ENCODE assay signal across 14 mouse cellular contexts in genomic region chr3:101827220-101827715, GRCm38 (mm10). TPM values are rescaled to one million over a fixed set of nuclear protein-coding genes. Genes with fewer than 3 reads are reported as not detected.
"Had no signal": no experiment of that assay in that cellular context is flagged by ENCODE, and none has a peak within 500 bp of the region (broad histone marks: within the 10 kb centered on the region; RNA-seq: fewer than 3 reads in every experiment).

No protein-coding gene starts in this region.

- H3K4me2 ChIP-seq: kidney, embryonic 15.5 days; liver, embryonic 11.5 days; liver, embryonic 15.5 days; stomach, embryonic 15.5 days had no signal

- ATAC-seq: lung, postnatal 0 days had no signal

- H3K27ac ChIP-seq: kidney, embryonic 15.5 days; left cerebral cortex, adult 2 months; limb, embryonic 10.5 days; liver, embryonic 15.5 days had no signal

- H3K9me3 ChIP-seq: kidney, embryonic 15.5 days; limb, embryonic 10.5 days; liver, embryonic 15.5 days; stomach, embryonic 15.5 days had no signal

- H3K36me3 ChIP-seq: kidney, embryonic 15.5 days; limb, embryonic 10.5 days; liver, embryonic 15.5 days; stomach, embryonic 15.5 days had no signal

- H3K27me3 ChIP-seq: kidney, embryonic 15.5 days; liver, embryonic 15.5 days; stomach, embryonic 15.5 days had no signal

- H3K9ac ChIP-seq: kidney, embryonic 15.5 days; liver, embryonic 15.5 days; stomach, embryonic 15.5 days had no signal

- H3K4me3 ChIP-seq: kidney, embryonic 15.5 days; left cerebral cortex, adult 2 months; limb, embryonic 10.5 days; liver, embryonic 15.5 days; stomach, embryonic 15.5 days had no signal

- DNase-seq: kidney, adult 18-20 months; kidney, postnatal 25 days; lung, adult 2 months; lung, postnatal 36 days; midbrain, embryonic 14.5 days; right cerebral cortex, postnatal 14 days had no signal

- H3K4me1 ChIP-seq: liver, embryonic 15.5 days had no signal

RNA-seq across cellular contexts. Expression of gene Mab21l3, which starts 21.5 kb away (rescaled TPM):
- total RNA-seq: megakaryocyte progenitor cell, adult 5-6 weeks had no signal
- polyA plus RNA-seq: liver, embryonic 15.5 days; midbrain, embryonic 14.5 days had no signal
